Mouse (Mus musculus) liver, adult 2 months (tissue): ENCODE data around the gene Grin2c. TPM values are rescaled to one million over a fixed set of nuclear protein-coding genes. Genes with fewer than 3 reads are reported as not detected.

Experiments
- DNase-seq: peaks from one replicate; pipeline ENCODE4 v3.0.0-alpha.2; 2011; ENCODE audit warnings: low read depth, low spot score; ENCODE audit errors: extremely low read depth
- H3K27ac ChIP-seq: fragments of 200-500 bp; replicated peaks from 2 replicates; pipeline ENCODE4 v1.5.1; 2012; ENCODE audit warnings: low read depth, mild to moderate bottlenecking, control low read depth, inconsistent platforms, low read length; ENCODE audit not compliant: insufficient read depth
- H3K27me3 ChIP-seq: fragments of 200-500 bp; 2 replicates; pipeline ENCODE4 v1.6.1; 2012; ENCODE audit warnings: mild to moderate bottlenecking, moderate library complexity, low read length, inconsistent platforms; ENCODE audit not compliant: control insufficient read depth, insufficient read depth
- H3K36me3 ChIP-seq: fragments of 200-500 bp; 2 replicates; pipeline ENCODE4 v1.6.1; 2012; ENCODE audit warnings: low read length, inconsistent platforms; ENCODE audit not compliant: control insufficient read depth, insufficient read depth
- H3K4me1 ChIP-seq: fragments of 200-500 bp; 2 replicates; pipeline ENCODE4 v1.6.1; 2011; ENCODE audit warnings: low read length; ENCODE audit not compliant: control insufficient read depth, insufficient read depth
- H3K4me3 ChIP-seq: fragments of 200-500 bp; 2 replicates; pipeline ENCODE4 v1.5.1; 2011; ENCODE audit warnings: low read depth, mild to moderate bottlenecking, control low read depth, low read length, moderate library complexity; ENCODE audit not compliant: insufficient read depth
- H3K79me2 ChIP-seq: fragments of 200-500 bp; 2 replicates; pipeline ENCODE4 v1.6.1; 2012; ENCODE audit warnings: inconsistent platforms, mild to moderate bottlenecking, low read length, moderate library complexity; ENCODE audit not compliant: control insufficient read depth, insufficient read depth
- H3K9ac ChIP-seq: fragments of 200-500 bp; 2 replicates; pipeline ENCODE4 v1.6.1; 2012; ENCODE audit warnings: low read depth, mild to moderate bottlenecking, control low read depth, inconsistent platforms, low read length
- CTCF ChIP-seq: fragments of 200-500 bp; IDR thresholded peaks from 2 replicates; pipeline ENCODE4 v1.5.1; 2011; ENCODE audit warnings: low read depth, low read length, control low read depth
- POLR2A ChIP-seq: fragments of 200-500 bp; IDR thresholded peaks from 2 replicates; pipeline ENCODE4 v1.6.1; 2011; ENCODE audit warnings: low read length, control low read depth; ENCODE audit not compliant: insufficient read depth; ENCODE audit errors: extremely low read depth
- WGBS: fragments of 180-500 bp; shearing (Covaris S2); methylation state at CpG from one replicate; pipeline ENCODE4 v1.1.7; 2018; 5-methylcytosine and 5-hydroxymethylcytosine counted together
- polyA plus RNA-seq: library from polyadenylated mRNA; depleted of rRNA; stranded (reverse); fragments of >200 nt; gene quantifications from 2 replicates; pipeline ENCODE4 v1.2.3, GENCODE M21; 2012
- total RNA-seq: library from RNA; depleted of rRNA; stranded (reverse); fragments of >200 nt; gene quantifications from 2 replicates; pipeline ENCODE4 v1.2.3, GENCODE M21; 2014

Grin2c gene
- total and polyA plus RNA-seq, 2 experiments = 0.07 TPM; not detected in 1

DNA sequence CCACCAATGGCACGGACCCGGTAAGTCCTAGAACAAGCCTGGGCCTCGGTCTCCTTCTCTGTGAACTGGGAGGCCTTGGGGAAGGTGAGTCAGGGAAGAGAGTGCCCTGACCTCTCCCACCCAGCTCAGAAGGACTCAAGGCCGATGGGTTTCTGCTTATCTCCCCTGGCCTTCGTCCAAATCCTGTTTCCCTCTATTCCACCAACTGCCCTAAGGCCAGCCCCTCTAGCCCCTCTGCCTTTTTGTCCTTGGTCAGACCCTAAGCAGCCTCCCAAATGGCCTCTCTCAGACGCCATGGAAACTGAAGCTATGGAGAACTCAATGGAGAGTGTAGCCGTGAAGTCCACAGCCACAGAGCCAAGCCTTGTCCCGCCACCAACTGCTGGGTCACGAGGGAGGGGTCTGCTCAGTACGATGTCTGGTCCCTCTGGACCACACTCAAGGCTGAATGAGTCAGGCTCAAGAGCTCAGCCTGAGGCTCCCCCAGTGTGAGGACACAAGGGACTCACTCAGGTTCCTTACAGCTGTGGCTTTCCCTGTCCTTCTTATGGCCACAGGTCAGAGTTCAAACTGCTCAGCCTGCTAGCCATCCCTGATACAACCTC is 6.0 kb upstream of the Grin2c start:
- WGBS = 76% methylated on average over 10 of the region's 10 CpGs
- DNase-seq = no peak
- no peaks in the 10 kb centered on the region for H3K79me2 ChIP-seq
- H3K4me3 ChIP-seq = no peak overlapping the region
- H3K9ac ChIP-seq = no peak overlapping the region
- H3K27ac ChIP-seq = no peak overlapping the region
- no peaks in the 10 kb centered on the region for H3K27me3 ChIP-seq
- H3K36me3 ChIP-seq = no peaks in the 10 kb centered on the region
- H3K4me1 ChIP-seq = no peaks in the 10 kb centered on the region; the same call in 1 of the 2 replicates
- TF ChIP-seq POLR2A = no peak
- no peak for TF ChIP-seq CTCF

GRCm38 (mm10) chr11:115271481-115271880 is 4.4 kb upstream of the Grin2c start:
- peaks cover 7% of the 10 kb centered on the region for H3K27me3 ChIP-seq
- H3K36me3 ChIP-seq = no peaks in the 10 kb centered on the region
- TF ChIP-seq CTCF (no peak), POLR2A (no peak)
- H3K4me1 ChIP-seq = no peaks in the 10 kb centered on the region; the same call in 1 of the 2 replicates
- H3K79me2 ChIP-seq = no peaks in the 10 kb centered on the region
- no peak for DNase-seq
- H3K9ac ChIP-seq = no peak overlapping the region
- H3K27ac ChIP-seq = no peak overlapping the region
- H3K4me3 ChIP-seq = no peak overlapping the region
- 87% methylated on average over 10 of the region's 10 CpGs for WGBS

- Histone ChIP-seq H3K27ac (no peak overlapping the region), H3K27me3 (peaks cover 9% of the 10 kb centered on the region), H3K36me3 (no peaks in the 10 kb centered on the region), H3K79me2 (no peaks in the 10 kb centered on the region), H3K9ac (no peak overlapping the region), H3K4me1 (no peaks in the 10 kb centered on the region; the same call in 1 of the 2 replicates), H3K4me3 (no peak overlapping the region)
- WGBS = 86% methylated on average over 9 of the region's 9 CpGs
- TF ChIP-seq POLR2A (no peak), CTCF (no peak)
- no peak for DNase-seq
Observed at GRCm38 (mm10) chr11:115271052-115271451, 4.0 kb upstream of the Grin2c start.

DNA sequence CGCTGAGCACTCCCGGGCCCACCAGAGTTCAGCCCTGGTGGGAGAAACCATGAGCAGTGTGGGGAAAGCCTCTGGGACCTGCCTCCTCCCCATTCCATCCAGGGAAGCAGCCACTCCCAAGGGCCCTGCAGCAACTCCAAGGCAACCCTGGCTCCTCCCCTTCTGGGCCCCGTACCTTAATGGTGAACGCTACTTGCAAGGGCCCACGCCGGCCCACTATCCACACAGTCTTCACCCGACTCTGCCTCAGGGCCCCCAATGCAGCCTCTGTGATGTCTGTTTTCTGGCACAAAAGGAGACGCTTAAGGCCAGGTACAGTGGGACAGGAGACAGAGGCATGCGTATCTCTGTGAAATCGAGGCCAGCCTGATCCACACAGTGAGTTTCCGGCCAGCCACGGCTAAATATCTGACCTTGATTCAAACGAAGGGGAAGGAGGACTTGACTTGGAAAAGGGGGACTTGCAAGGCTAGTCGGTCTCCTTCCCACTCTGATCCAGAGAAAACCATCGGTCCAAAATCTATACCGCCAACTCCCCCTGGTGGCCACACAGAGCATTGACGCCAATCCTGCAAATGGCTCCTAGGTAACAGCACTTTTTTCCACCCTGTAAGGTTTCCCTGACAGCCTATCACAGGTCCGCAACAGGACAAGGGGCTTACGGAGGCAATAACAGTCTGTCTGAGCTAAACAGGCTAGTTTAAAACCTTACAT is 3.3 kb upstream of the Grin2c start:
- TF ChIP-seq POLR2A (no peak), CTCF (peak; percentile 84)
- H3K27ac ChIP-seq = no peak overlapping the region
- H3K79me2 ChIP-seq = no peaks in the 10 kb centered on the region
- DNase-seq = no peak
- H3K36me3 ChIP-seq = no peaks in the 10 kb centered on the region
- no peak overlapping the region for H3K4me3 ChIP-seq
- H3K27me3 ChIP-seq = peaks cover 12% of the 10 kb centered on the region
- 42% methylated on average over 19 of the region's 19 CpGs for WGBS
- no peak overlapping the region for H3K9ac ChIP-seq
- no peaks in the 10 kb centered on the region; the same call in 1 of the 2 replicates for H3K4me1 ChIP-seq

GRCm38 (mm10) chr11:115269330-115270066 is 2.5 kb upstream of the Grin2c start:
- H3K4me1 ChIP-seq = no peaks in the 10 kb centered on the region; the same call in 1 of the 2 replicates
- no peak overlapping the region for H3K27ac ChIP-seq
- WGBS = 91% methylated on average over 27 of the region's 27 CpGs
- no peaks in the 10 kb centered on the region for H3K36me3 ChIP-seq
- TF ChIP-seq CTCF = no peak
- no peak for TF ChIP-seq POLR2A
- H3K27me3 ChIP-seq = peaks cover 12% of the 10 kb centered on the region
- no peak overlapping the region for H3K4me3 ChIP-seq
- no peak overlapping the region for H3K9ac ChIP-seq
- no peak for DNase-seq
- H3K79me2 ChIP-seq = no peaks in the 10 kb centered on the region
